Mouse (Mus musculus) T-helper 2 cell (primary cell): ENCODE measurements at regions not wholly inside any gene's neighbourhood (a gene's known extent, or its start where the extent isn't known, plus 50 kb on each side); places are given as distances from the start of the nearest gene placed in this dataset.

Experiments used
- in situ Hi-C: fragments of 300-600 bp; cut with MboI, MseI; formaldehyde crosslinking; loops from one replicate; pipeline ENCODE4 v1.15.1; 2025; ENCODE audit warnings: high pct_unique_total_duplicates

- in situ Hi-C loops = no loop called here
Measured at GRCm38 (mm10) chr11:24296893-24297624, 219.2 kb downstream of the Bcl11a start.

GRCm38 (mm10) chr11:24297763-24298162 is 219.9 kb downstream of the Bcl11a start:
- in situ Hi-C loops = no loop called here

- in situ Hi-C loops = no loop called here
Measured at GRCm38 (mm10) chr11:24300351-24300750, 222.5 kb downstream of the Bcl11a start.

- in situ Hi-C loops = no loop called here
Measured at GRCm38 (mm10) chr11:24301201-24301600, 223.3 kb downstream of the Bcl11a start.

GRCm38 (mm10) chr11:24305145-24305553 is 227.3 kb downstream of the Bcl11a start:
- in situ Hi-C loops = no loop called here

- in situ Hi-C loops = no loop called here
Measured at GRCm38 (mm10) chr11:24305691-24306090, 227.8 kb downstream of the Bcl11a start.

GRCm38 (mm10) chr11:24306101-24306500 is 228.2 kb downstream of the Bcl11a start:
- in situ Hi-C loops = no loop called here

- in situ Hi-C loops = no loop called here
Measured at GRCm38 (mm10) chr11:24307601-24308252, 229.9 kb downstream of the Bcl11a start.

- in situ Hi-C loops = no loop called here
Measured at GRCm38 (mm10) chr11:24308253-24308633, 230.4 kb downstream of the Bcl11a start.

- in situ Hi-C loops = no loop called here
Measured at GRCm38 (mm10) chr11:24314046-24314445, 236.2 kb downstream of the Bcl11a start.

- in situ Hi-C loops = no loop called here
Measured at GRCm38 (mm10) chr11:24315582-24315981, 237.7 kb downstream of the Bcl11a start.

- in situ Hi-C loops = no loop called here
Measured at GRCm38 (mm10) chr11:24316198-24316597, 238.3 kb downstream of the Bcl11a start.

GRCm38 (mm10) chr11:24317989-24318735 is 240.3 kb downstream of the Bcl11a start:
- in situ Hi-C loops = no loop called here

GRCm38 (mm10) chr11:24319222-24319621 is 241.4 kb downstream of the Bcl11a start:
- in situ Hi-C loops = no loop called here

GRCm38 (mm10) chr11:24322412-24322811 is 244.6 kb downstream of the Bcl11a start:
- in situ Hi-C loops = loop anchor here (10.0 kb wide), 1 partner anchor 172 kb away; no protein-coding TSS in a partner anchor

GRCm38 (mm10) chr11:24328481-24328880 is 250.6 kb downstream of the Bcl11a start:
- in situ Hi-C loops = loop anchor here (10.0 kb wide), 1 partner anchor 166 kb away; no protein-coding TSS in a partner anchor

- in situ Hi-C loops = no loop called here
Measured at GRCm38 (mm10) chr11:24330366-24331124, 252.7 kb downstream of the Bcl11a start.

- in situ Hi-C loops = no loop called here
Measured at GRCm38 (mm10) chr11:24332241-24332640, 254.4 kb downstream of the Bcl11a start.

- in situ Hi-C loops = no loop called here
Measured at GRCm38 (mm10) chr11:24333111-24333510, 255.3 kb downstream of the Bcl11a start.

GRCm38 (mm10) chr11:24335256-24335655 is 257.4 kb downstream of the Bcl11a start:
- in situ Hi-C loops = no loop called here

- in situ Hi-C loops = no loop called here
Measured at GRCm38 (mm10) chr11:24338111-24338510, 260.3 kb downstream of the Bcl11a start.

GRCm38 (mm10) chr11:24339061-24339460 is 261.2 kb downstream of the Bcl11a start:
- in situ Hi-C loops = no loop called here
